Mouse (Mus musculus) liver, postnatal 0 days (tissue): Measurements from ENCODE around the gene Mmp14.
A peak's percentile ranks its signal among the peaks of the same experiment; 100 is the strongest.

Source experiments
- CTCF ChIP-seq: sonication (generic); IDR thresholded peaks from 2 replicates; pipeline ENCODE4 v1.5.1; 2016; ENCODE audit warnings: antibody characterized with exemption, low read depth
- EP300 ChIP-seq: IDR thresholded peaks from 2 replicates; pipeline ENCODE4 v1.6.1; 2016; ENCODE audit warnings: antibody characterized with exemption, low read depth, mild to moderate bottlenecking

GRCm38 (mm10) chr14:54412629-54413170 lies 18.7 kb upstream of the Mmp14 start:
- peak; percentile 94 for TF ChIP-seq CTCF
- no peak for TF ChIP-seq EP300
